Mouse (Mus musculus) cerebellum, postnatal 36 days (tissue): ENCODE data around the gene Cdiptos.

Experiments
- DNase-seq, 2 experiments: peaks; one replicate each; pipeline ENCODE4 v3.0.0; 2021 to 2022; ENCODE audit warnings: mixed read lengths in 2 of 2

Gene Cdiptos

GRCm38 (mm10) chr7:127013385-127013784 is 37.5 kb upstream of the Cdiptos start:
- no peak for DNase-seq

- DNase-seq = no peak
Observed at GRCm38 (mm10) chr7:127012845-127013244, 36.9 kb upstream of the Cdiptos start.

GRCm38 (mm10) chr7:127012374-127012773 is 36.5 kb upstream of the Cdiptos start:
- no peak for DNase-seq

- DNase-seq = no peak
Observed at GRCm38 (mm10) chr7:127011717-127012116, 35.8 kb upstream of the Cdiptos start.

DNA sequence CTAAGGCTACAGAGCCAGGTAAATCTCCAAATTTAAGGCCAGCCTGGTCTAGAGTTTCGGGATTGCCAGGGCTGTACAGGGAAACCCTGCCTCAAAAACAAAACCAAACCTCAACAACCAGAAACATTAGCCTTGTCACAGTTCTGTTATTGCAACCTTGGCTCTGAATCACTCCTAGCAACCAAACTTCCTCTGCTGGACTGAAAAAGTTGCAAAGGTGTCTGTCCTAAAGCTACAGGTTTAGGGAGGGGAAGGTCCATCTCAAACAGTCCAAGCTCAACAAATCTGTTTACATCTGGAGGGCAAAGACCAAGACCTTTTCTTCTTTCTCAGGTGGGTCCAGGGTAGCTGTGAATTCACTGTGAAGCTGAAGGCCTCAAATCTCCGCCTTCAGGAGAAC is 35.2 kb upstream of the Cdiptos start:
- no peak for DNase-seq

GRCm38 (mm10) chr7:127009307-127010085 is 33.6 kb upstream of the Cdiptos start:
- DNase-seq = peak; percentile 66 to 67

DNA sequence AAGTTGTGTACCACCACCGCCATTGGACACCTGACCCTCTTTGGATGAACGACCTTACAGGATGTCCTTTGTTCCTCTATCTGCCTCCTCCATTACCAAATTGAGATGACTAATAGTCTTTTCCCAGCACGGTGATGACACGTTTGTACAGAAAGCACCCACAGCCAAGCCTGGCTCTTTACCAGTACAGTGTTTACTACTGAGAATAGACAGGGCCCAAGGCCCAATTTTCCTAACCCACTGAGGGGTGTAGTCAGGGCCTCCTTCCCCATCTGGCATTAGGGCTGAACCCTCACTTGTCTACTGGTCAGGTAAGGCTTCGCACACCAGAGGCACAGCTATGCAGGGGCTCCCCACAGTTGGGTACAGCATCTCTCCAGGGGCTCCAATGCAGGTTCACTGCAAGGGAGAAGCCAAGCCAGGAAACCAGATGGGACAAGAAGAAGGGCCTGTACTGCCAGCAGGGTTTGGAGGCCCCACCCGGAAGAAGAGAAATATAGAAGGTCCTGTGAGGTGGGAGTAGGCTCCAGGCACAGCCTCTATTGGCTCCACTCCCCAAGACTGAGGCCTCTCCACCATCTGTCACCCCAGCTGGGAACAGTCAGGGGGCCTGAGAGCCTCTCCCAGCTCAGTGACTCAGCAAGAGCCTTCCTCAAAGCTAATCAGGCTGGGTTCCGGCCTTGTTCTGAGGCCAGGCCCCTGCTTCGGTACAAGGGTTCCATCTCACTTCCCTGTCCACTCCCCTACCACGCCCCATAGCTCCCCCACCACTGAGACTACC is 32.5 kb upstream of the Cdiptos start:
- peak; percentile 97 for DNase-seq

GRCm38 (mm10) chr7:127007313-127008024 is 31.6 kb upstream of the Cdiptos start:
- DNase-seq = peak in 1 of 2 experiments; percentile 34

DNA sequence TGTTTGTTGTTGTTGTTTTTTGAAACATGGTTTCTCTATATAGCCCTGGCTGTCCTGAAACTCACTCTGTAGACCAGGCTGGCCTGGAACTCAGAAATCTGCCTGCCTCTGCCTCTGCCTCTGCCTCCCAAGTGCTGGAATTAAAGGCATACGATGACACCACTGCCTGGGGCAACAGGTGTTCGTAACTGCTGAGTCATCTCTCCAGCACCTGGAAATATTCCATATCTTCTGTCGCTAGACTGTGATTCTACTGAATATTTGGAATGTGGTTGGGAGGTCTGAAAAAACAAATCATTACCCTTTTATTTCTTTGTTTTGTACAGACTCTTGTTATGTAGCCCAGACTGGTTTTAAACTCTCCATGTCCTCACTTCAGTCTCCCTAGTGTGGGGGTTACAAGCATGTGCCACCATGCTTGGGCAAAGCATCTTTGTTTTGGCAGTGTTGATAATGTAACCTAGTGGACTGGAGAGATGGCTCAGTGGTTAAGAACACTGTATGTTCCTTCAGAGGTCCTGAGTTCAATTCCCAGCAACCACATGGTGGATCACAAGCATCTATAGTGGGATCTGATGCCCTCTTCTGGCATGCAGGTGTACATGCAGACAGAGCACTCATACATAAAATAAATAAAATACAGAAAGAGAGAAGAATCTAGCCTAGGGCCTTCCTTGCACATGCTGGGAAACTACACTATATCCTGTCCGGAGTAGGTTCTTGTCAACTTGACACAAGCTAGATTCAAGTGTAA is 28.4 kb upstream of the Cdiptos start:
- no peak for DNase-seq

GRCm38 (mm10) chr7:127003620-127004019 is 27.7 kb upstream of the Cdiptos start:
- DNase-seq = no peak

DNA sequence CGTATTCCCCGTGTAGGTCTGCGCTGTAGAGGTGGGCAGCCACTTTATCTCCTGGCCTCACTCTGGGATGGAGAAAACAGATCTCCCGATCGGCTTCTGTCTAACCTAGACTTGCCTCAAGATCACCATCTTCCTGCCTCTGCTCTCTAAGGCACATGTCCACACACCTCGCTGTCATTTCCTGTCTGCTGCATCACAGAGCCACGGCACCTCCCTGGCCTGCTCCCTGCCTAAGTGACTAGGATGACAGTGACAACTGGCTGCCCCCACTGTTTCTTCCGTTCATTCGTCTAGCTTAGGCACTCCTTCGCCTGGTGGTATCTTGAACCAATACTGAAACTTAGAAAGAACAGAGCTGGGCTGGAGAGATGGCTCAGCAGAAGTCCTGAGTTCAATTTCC is 23.7 kb upstream of the Cdiptos start:
- DNase-seq = no peak

DNA sequence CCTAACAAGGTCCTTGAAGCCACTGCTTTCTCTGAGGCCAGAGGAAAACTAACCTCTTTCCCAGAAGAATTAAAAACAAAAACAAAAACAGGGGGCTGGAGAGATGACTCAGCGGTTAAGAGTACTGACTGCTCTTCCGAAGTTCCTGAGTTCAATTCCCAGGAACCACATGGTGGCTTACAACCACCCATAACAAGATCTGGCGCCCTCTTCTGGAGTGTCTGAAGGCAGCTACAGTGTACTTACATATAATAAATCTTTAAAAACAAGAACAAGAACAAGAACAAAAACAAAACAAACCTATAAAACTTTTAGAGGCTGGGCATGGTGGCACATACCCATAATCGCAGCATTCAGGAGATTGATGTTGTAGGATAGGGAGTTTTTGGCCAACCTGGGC is 20.6 kb upstream of the Cdiptos start:
- no peak for DNase-seq

DNA sequence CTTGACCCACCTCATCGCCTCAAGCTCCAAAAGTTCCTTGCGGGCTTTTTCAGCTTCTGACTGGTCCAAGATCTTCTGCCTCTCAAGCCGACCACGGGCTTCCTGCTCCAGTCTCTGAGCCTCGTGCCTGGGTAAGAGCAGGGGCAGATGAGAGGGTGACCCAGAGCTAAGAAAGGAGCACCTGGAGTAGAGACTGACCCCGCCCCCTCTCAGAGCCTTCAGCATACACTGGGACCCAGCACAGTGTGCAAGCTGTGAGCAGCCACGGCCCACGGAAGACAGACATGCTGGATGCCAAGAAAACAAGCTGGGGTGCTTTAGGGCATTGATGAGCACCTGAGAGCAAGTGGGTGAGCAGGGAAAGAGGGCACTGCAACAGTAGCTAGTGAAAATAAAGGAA is 12.9 kb upstream of the Cdiptos start:
- DNase-seq = no peak

DNA sequence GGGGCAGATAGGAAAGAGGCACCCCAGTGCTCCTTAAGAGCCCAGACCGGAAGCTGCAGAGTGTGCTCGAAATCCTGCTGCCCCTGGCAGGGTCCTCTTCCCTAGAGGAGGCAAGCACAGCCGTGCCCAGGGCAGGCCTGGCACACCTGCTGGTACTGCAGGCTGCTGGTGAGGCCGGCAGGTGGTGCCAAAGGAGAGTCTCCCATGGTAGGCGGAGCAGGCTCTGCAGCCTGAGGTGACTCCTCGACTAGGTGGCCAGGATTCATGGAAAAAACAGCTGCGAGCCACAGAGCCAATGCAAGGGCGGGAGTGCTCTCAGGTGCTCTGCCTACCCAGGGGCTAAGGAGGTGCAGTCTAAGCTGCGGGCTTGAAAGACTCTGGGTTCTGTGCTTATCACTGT is 10.4 kb upstream of the Cdiptos start:
- DNase-seq = peak; percentile 81 to 87

GRCm38 (mm10) chr7:126984667-126985444 is 9.0 kb upstream of the Cdiptos start:
- no peak for DNase-seq

DNA sequence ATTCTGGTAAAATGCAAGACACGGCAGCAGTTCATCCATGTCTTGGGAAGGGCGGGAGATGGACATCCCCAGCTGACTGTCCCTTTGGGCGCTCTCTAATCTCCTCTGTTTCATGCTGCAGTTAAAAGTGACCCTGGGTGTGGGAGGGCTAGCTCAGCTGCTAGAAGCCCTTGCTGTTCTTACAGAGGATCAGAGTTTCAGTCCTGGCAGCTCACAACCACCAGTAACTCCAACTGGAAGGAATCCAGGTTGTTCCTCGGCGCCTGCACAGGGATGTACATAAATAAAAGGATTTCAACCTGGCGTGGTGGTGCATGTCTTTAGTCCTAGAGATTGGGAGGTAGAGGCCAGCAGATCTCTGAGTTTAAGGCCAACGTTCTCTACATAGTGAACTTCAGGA is 7.2 kb upstream of the Cdiptos start:
- no peak for DNase-seq

DNA sequence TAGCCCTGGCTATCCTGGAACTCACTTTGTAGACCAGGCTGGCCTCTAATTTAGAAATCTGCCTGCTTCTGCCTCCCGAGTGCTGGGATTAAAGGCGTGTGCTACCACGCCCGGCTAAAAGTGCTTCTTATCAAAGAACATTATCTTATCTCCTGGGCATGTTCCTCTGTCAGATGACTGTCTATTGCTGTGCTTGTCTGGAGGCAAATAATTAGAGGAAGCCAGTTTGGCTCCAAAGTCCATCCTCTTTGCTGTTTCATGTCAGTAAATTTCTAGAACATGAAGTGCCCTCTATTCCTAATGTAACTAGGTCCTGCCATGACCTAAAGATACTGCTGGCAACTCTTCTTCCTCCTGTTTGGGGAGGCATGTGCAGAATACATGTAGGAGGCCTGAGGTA is 6.2 kb upstream of the Cdiptos start:
- DNase-seq = no peak

GRCm38 (mm10) chr7:126981601-126982000 is 5.7 kb upstream of the Cdiptos start:
- no peak for DNase-seq

- no peak for DNase-seq
Observed at GRCm38 (mm10) chr7:126978841-126979240, 2.9 kb upstream of the Cdiptos start.

DNA sequence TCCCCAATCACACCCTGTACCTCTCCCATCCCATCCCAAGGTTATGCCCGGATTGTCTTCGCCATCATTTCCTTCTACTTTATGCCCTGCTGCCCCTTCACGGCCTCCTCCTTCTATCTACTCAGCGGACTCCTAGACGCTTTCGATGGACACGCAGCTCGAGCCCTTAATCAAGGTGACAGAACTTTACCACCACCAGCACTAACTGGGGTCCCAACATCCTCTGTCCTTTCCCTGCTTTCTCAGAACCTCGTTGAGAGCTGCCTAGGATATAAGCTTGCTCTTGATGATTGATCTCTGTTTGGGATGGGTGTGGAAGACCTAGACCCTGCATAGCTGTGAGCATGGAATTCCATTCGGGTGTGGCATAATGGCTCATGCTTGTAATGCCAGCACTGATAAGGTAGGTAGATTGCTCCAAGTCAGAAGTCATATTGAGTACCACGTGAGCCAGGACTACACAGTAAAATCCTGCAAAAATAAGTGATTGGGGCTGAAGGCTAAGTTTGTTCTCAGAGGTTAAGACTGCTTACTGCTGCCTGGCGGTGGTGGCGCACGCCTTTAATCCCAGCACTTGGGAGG is 1.1 kb upstream of the Cdiptos start:
- DNase-seq = peak in 1 of 2 experiments; percentile 37

DNA sequence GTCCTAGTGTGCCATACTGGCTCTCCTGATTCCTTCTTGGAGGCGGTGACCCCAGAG is 177 bp downstream of the Cdiptos start, which contains the start of gene Cdipt:
TSS of gene Cdipt (plus strand) at position 22 of the 57 bp plus-strand sequence.
- DNase-seq = no peak

DNA sequence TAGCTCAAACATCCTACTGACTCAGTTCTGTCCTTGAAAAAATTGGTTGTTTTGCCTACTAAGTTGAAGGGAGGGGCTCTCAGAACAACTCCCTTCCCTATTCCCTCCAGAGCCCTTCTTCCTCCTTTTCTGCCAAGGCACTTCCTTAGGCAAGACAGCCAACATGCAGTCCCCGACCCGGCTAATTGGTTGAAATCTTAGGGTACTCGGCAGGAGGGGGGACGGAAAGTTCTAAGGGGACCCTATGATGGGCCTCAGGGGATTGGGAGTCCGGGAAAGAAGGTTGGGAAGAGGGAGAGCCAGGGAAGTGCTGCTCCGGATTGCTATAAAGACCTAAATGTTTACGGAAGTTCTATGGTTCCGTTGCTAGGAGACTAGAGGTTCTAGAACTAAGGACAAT is 405 bp downstream of the Cdiptos start:
- no peak for DNase-seq
